Mouse (Mus musculus) testis, adult 2 months (tissue): ENCODE measurements around the gene Ddit4.

Source experiments
- CTCF ChIP-seq: fragments of 200-500 bp; IDR thresholded peaks from 2 replicates; pipeline ENCODE4 v1.5.1; 2012; ENCODE audit warnings: low read depth, mild to moderate bottlenecking, inconsistent platforms, low read length, moderate library complexity; ENCODE audit not compliant: control insufficient read depth, insufficient read depth, insufficient replicate concordance
- POLR2A ChIP-seq: fragments of 200-500 bp; IDR thresholded peaks from 2 replicates; pipeline ENCODE4 v1.6.1; 2012; ENCODE audit warnings: low read depth, mild to moderate bottlenecking, inconsistent platforms, low read length, moderate library complexity; ENCODE audit not compliant: control insufficient read depth

- no peak for TF ChIP-seq CTCF
- no peak for TF ChIP-seq POLR2A
Measured at GRCm38 (mm10) chr10:59916159-59916558, 35.5 kb downstream of the Ddit4 start.
